Mouse (Mus musculus): Measurements from ENCODE around the gene Commd9. TPM values are rescaled to one million over a fixed set of nuclear protein-coding genes. Genes with fewer than 3 reads are reported as not detected.
A peak's percentile ranks its signal among the peaks of the same experiment; 100 is the strongest.

Commd9 gene
- polyA plus RNA-seq (2015; fragmentation: Nextera tagmentation; extraction: Ambion mirVana) = 97.4 and 99.3 TPM in 2 replicates

GRCm38 (mm10) chr2:101885768-101886438 is at the start of gene Commd9:
Gene Commd9 (plus strand): TSS chr2:101886247.
- peak within 1 kb of the TSS; percentile 89 for H3K9ac ChIP-seq (replicated peaks; ENCODE audit: low read depth, low read length)
- H3K4me1 ChIP-seq (replicated peaks; ENCODE audit: control insufficient read depth, insufficient read depth, low read length) = peaks cover 11% of the 10 kb centered on the region
- peak within 1 kb of the TSS; percentile 85 for H3K4me3 ChIP-seq (replicated peaks; ENCODE audit: low read length)
- H3K27ac ChIP-seq (ENCODE audit: low read length) = peak within 1 kb of the TSS; percentile 72
- peak; percentile 99 for ATAC-seq
- WGBS = 10% methylated on average over 22 of the region's 22 CpGs
- no peaks in the 10 kb centered on the region for H3K27me3 ChIP-seq (replicated peaks; ENCODE audit: control insufficient read depth, insufficient read depth, low read length)
- no peaks in the 10 kb centered on the region for H3K9me3 ChIP-seq (ENCODE audit: control insufficient read depth, low read length)
- no peaks in the 10 kb centered on the region for H3K36me3 ChIP-seq (ENCODE audit: control insufficient read depth, insufficient read depth)
- H3K4me2 ChIP-seq (ENCODE audit: low read length) = peak within 1 kb of the TSS; percentile 86

DNA sequence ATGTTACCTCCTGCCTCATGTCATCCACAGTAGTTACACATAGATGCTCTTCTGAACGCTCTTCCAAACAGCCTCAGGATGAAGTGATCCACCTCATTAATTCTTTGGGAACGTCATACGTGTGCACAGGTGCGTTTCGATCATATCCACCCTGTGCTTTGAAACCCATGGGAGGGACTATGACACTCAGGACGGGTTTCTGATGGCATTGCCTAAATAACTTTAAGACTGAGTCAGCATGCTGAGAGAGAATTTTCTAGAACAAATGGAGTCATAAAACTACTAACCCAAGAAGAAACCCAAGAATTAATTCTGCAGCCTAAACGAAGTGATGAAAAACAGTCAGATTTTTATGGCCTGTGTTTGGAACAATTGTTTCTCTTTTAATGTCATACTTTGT is 43.3 kb upstream of the Commd9 start:
- H3K27ac ChIP-seq (ENCODE audit: low read length) = no peak overlapping the region
- no peaks in the 10 kb centered on the region for H3K9me3 ChIP-seq (ENCODE audit: control insufficient read depth, low read length)
- no peak for ATAC-seq
- 88% methylated on average over 7 of the region's 7 CpGs for WGBS
- H3K4me3 ChIP-seq (replicated peaks; ENCODE audit: low read length) = no peak overlapping the region
- H3K9ac ChIP-seq (replicated peaks; ENCODE audit: low read depth, low read length) = no peak overlapping the region
- H3K4me2 ChIP-seq (ENCODE audit: low read length) = no peak overlapping the region
- no peaks in the 10 kb centered on the region for H3K27me3 ChIP-seq (replicated peaks; ENCODE audit: control insufficient read depth, insufficient read depth, low read length)
- H3K36me3 ChIP-seq (ENCODE audit: control insufficient read depth, insufficient read depth) = no peaks in the 10 kb centered on the region
- H3K4me1 ChIP-seq (replicated peaks; ENCODE audit: control insufficient read depth, insufficient read depth, low read length) = no peaks in the 10 kb centered on the region

DNA sequence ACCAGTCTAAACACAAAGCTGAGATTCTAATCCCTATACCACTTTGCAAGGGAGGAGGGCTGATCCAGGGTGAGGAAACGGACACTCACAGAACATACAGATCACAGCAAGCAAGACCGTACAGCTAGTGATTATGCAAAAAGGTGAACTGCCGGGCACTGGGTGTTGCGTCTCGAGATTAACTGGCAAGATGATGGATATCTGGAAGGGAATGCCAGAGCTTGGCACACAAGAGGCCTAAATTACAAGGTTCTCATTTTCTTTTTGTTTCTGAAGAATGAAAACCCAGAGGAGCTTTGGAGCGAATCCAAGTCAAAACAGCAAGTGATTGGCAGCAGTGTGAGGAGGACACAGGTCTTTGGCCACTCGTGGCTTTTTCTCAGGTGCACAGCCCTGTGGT is 31.3 kb upstream of the Commd9 start:
- peaks cover 6% of the 10 kb centered on the region for H3K4me1 ChIP-seq (replicated peaks; ENCODE audit: control insufficient read depth, insufficient read depth, low read length)
- no peak for ATAC-seq
- no peaks in the 10 kb centered on the region for H3K36me3 ChIP-seq (ENCODE audit: control insufficient read depth, insufficient read depth)
- H3K27me3 ChIP-seq (replicated peaks; ENCODE audit: control insufficient read depth, insufficient read depth, low read length) = no peaks in the 10 kb centered on the region
- no peak overlapping the region for H3K9ac ChIP-seq (replicated peaks; ENCODE audit: low read depth, low read length)
- no peak overlapping the region for H3K4me3 ChIP-seq (replicated peaks; ENCODE audit: low read length)
- no peak overlapping the region for H3K27ac ChIP-seq (ENCODE audit: low read length)
- H3K9me3 ChIP-seq (ENCODE audit: control insufficient read depth, low read length) = no peaks in the 10 kb centered on the region
- 28% methylated on average over 7 of the region's 7 CpGs for WGBS
- no peak overlapping the region for H3K4me2 ChIP-seq (ENCODE audit: low read length)

GRCm38 (mm10) chr2:101856174-101856573 is 29.9 kb upstream of the Commd9 start:
- Histone ChIP-seq H3K4me1 (replicated peaks; ENCODE audit: control insufficient read depth, insufficient read depth, low read length) (peaks cover 8% of the 10 kb centered on the region), H3K36me3 (ENCODE audit: control insufficient read depth, insufficient read depth) (no peaks in the 10 kb centered on the region), H3K4me3 (replicated peaks; ENCODE audit: low read length) (no peak overlapping the region), H3K27ac (ENCODE audit: low read length) (no peak overlapping the region), H3K9me3 (ENCODE audit: control insufficient read depth, low read length) (no peaks in the 10 kb centered on the region), H3K4me2 (ENCODE audit: low read length) (no peak overlapping the region), H3K9ac (replicated peaks; ENCODE audit: low read depth, low read length) (no peak overlapping the region), H3K27me3 (replicated peaks; ENCODE audit: control insufficient read depth, insufficient read depth, low read length) (no peaks in the 10 kb centered on the region)
- ATAC-seq = no peak
- 89% methylated on average over 9 of the region's 9 CpGs for WGBS

- Histone ChIP-seq H3K9me3 (ENCODE audit: control insufficient read depth, low read length) (no peaks in the 10 kb centered on the region), H3K9ac (replicated peaks; ENCODE audit: low read depth, low read length) (no peak overlapping the region), H3K4me1 (replicated peaks; ENCODE audit: control insufficient read depth, insufficient read depth, low read length) (0 out of 2 replicates have a peak, but pooled peaks cover 8% of the 10 kb centered on the region), H3K36me3 (ENCODE audit: control insufficient read depth, insufficient read depth) (no peaks in the 10 kb centered on the region), H3K4me2 (ENCODE audit: low read length) (no peak overlapping the region), H3K4me3 (replicated peaks; ENCODE audit: low read length) (no peak overlapping the region), H3K27ac (ENCODE audit: low read length) (no peak overlapping the region), H3K27me3 (replicated peaks; ENCODE audit: control insufficient read depth, insufficient read depth, low read length) (no peaks in the 10 kb centered on the region)
- 46% methylated on average over 3 of the region's 3 CpGs for WGBS
- ATAC-seq = peak; percentile 43; the same call in 1 of the 2 replicates
Observed at GRCm38 (mm10) chr2:101860920-101861485, 25.0 kb upstream of the Commd9 start.

DNA sequence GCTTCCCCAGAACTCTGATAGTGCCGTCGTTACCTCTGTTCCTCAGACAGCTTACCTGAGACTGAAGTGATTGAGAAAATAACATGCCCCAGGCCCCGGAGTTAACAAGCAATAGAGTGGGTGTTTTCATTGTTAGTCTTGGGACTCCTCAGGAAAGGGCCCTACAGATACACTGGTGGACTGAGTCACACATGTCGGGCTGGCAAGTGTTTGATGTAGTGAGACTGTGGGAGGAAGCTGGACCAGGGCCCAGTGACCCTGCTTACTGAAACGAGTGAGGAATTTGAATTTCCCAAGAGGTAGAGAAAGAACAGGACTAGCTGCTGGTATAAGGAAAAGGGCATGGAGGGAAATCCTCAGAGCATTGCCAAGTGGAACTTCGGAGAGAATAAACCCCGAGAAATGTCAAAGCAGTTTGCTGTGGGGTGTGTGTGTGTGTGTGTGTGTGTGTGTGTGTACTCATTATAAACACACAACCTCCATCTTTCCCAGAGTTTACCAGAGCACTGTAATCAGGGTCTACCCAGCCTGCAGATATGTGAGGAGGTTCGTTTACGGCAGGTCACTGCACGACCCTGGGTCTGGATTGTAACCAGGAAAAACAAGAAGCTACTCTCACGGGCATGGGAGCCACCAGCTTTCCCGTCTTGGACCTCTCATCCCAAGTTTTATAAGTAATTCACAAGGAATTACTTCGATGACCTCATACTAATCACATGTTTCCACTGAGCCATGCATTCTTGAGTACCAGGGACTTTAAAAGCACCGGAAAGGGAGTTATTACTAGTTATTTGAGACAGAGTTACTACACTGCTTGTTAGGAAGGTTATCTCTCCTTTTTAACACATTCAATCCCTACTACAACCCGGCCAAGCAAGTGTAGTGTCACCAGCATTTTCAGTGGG is 23.6 kb upstream of the Commd9 start:
- H3K4me3 ChIP-seq (replicated peaks; ENCODE audit: low read length) = no peak overlapping the region
- H3K9me3 ChIP-seq (ENCODE audit: control insufficient read depth, low read length) = no peaks in the 10 kb centered on the region
- H3K27ac ChIP-seq (ENCODE audit: low read length) = no peak overlapping the region
- H3K36me3 ChIP-seq (ENCODE audit: control insufficient read depth, insufficient read depth) = no peaks in the 10 kb centered on the region
- WGBS = 52% methylated on average over 15 of the region's 15 CpGs
- ATAC-seq = peak; percentile 68
- 0 out of 2 replicates have a peak, but pooled peaks cover 8% of the 10 kb centered on the region for H3K4me1 ChIP-seq (replicated peaks; ENCODE audit: control insufficient read depth, insufficient read depth, low read length)
- no peaks in the 10 kb centered on the region for H3K27me3 ChIP-seq (replicated peaks; ENCODE audit: control insufficient read depth, insufficient read depth, low read length)
- no peak overlapping the region for H3K9ac ChIP-seq (replicated peaks; ENCODE audit: low read depth, low read length)
- H3K4me2 ChIP-seq (ENCODE audit: low read length) = no peak overlapping the region

DNA sequence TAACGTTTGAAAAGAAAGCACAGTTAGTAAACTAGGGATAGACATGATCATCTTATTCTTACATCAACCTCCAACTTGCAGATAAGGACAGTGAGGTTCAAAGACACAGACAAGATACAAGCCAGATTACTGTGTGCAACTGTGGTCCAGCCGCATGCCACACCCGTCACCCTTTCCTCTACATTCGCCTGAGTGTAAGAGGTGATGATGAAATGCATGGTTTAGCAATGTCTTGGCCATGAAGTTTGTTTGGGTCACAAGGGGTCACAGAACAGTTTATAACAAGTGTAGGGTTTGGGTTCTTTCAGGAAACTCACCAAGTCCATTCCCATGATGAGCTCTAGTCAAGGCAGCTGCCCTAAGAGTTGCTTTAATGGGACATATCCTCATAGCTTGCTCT is 17.4 kb upstream of the Commd9 start:
- Histone ChIP-seq H3K4me2 (ENCODE audit: low read length) (no peak overlapping the region), H3K27me3 (replicated peaks; ENCODE audit: control insufficient read depth, insufficient read depth, low read length) (no peaks in the 10 kb centered on the region), H3K27ac (ENCODE audit: low read length) (no peak overlapping the region), H3K4me1 (replicated peaks; ENCODE audit: control insufficient read depth, insufficient read depth, low read length) (no peaks in the 10 kb centered on the region), H3K36me3 (ENCODE audit: control insufficient read depth, insufficient read depth) (no peaks in the 10 kb centered on the region), H3K9ac (replicated peaks; ENCODE audit: low read depth, low read length) (no peak overlapping the region), H3K4me3 (replicated peaks; ENCODE audit: low read length) (no peak overlapping the region), H3K9me3 (ENCODE audit: control insufficient read depth, low read length) (no peaks in the 10 kb centered on the region)
- 92% methylated on average over 4 of the region's 4 CpGs for WGBS
- ATAC-seq = no peak

GRCm38 (mm10) chr2:101871179-101871578 is 14.9 kb upstream of the Commd9 start:
- H3K27ac ChIP-seq (ENCODE audit: low read length) = no peak overlapping the region
- no peaks in the 10 kb centered on the region for H3K4me1 ChIP-seq (replicated peaks; ENCODE audit: control insufficient read depth, insufficient read depth, low read length)
- no peak overlapping the region for H3K4me3 ChIP-seq (replicated peaks; ENCODE audit: low read length)
- no peaks in the 10 kb centered on the region for H3K36me3 ChIP-seq (ENCODE audit: control insufficient read depth, insufficient read depth)
- no peak overlapping the region for H3K9ac ChIP-seq (replicated peaks; ENCODE audit: low read depth, low read length)
- peak overlapping the region; percentile 11 for H3K4me2 ChIP-seq (ENCODE audit: low read length)
- 29% methylated on average over 14 of the region's 14 CpGs for WGBS
- H3K27me3 ChIP-seq (replicated peaks; ENCODE audit: control insufficient read depth, insufficient read depth, low read length) = no peaks in the 10 kb centered on the region
- ATAC-seq = peak; percentile 31; the same call in 1 of the 2 replicates
- no peaks in the 10 kb centered on the region for H3K9me3 ChIP-seq (ENCODE audit: control insufficient read depth, low read length)

DNA sequence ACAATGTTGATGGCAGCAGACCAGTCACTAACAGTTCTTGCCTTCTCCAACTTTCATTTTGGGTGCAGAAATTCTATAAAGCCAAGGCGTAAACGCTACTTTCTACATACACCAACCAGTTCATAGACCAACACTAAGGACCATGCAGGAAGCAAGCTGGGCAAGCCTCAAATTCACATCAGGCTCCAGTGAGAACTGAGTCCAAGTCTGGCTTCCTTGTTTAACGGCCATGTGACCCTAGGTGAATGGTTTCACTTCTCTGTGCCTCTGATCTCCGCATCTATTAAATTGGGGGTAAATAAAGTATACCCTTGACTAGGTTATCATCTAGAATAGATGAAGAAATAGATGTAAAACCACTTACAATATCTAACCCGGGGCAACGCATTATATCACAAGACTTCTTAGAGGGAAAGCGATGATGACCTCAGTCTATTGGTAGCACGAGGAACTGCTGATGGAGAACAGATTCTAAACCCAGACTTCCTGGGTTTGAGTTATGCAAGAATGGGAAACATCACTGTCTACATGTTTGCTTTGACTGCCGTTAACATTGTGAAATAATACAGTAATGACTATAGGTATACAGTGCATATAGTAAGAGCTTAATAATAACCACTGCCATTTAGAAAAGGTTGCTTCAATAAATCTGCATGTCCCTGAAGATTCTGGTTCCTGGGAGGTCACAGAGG is 4.4 kb upstream of the Commd9 start:
- ATAC-seq = no peak
- no peaks in the 10 kb centered on the region for H3K36me3 ChIP-seq (ENCODE audit: control insufficient read depth, insufficient read depth)

More for the DNA sequence above, 4.4 kb upstream of the Commd9 start:
- H3K9me3 ChIP-seq (ENCODE audit: control insufficient read depth, low read length) = no peaks in the 10 kb centered on the region
- H3K27me3 ChIP-seq (replicated peaks; ENCODE audit: control insufficient read depth, insufficient read depth, low read length) = no peaks in the 10 kb centered on the region
- no peak overlapping the region for H3K9ac ChIP-seq (replicated peaks; ENCODE audit: low read depth, low read length)
- 90% methylated on average over 9 of the region's 9 CpGs for WGBS
- peaks cover 5% of the 10 kb centered on the region for H3K4me1 ChIP-seq (replicated peaks; ENCODE audit: control insufficient read depth, insufficient read depth, low read length)
- no peak overlapping the region for H3K27ac ChIP-seq (ENCODE audit: low read length)
- no peak overlapping the region for H3K4me2 ChIP-seq (ENCODE audit: low read length)
- no peak overlapping the region for H3K4me3 ChIP-seq (replicated peaks; ENCODE audit: low read length)
